ENCODE assay signal across 8 mouse cellular contexts in genomic region chr8:81342999-81343302, GRCm38 (mm10). TPM values are rescaled to one million over a fixed set of nuclear protein-coding genes. Genes with fewer than 3 reads are reported as not detected.
A peak's percentile ranks its signal among the peaks of the same experiment; 100 is the strongest.
DNase-seq lines count a peak whose midpoint lies in the region; ATAC-seq and TF ChIP-seq lines count a peak whose summit lies in the region.

No protein-coding gene starts in this region.

- H3K27me3 ChIP-seq in spleen, adult 2 months (ENCODE audit: control insufficient read depth, insufficient read depth, low read length), result no peaks in the 10 kb centered on the region
- H3K27me3 ChIP-seq in liver, embryonic 12.5 days (replicated peaks), result peaks cover 20% of the 10 kb centered on the region; the same call in 1 of the 2 replicates
- H3K27me3 ChIP-seq in stomach, postnatal 0 days (ENCODE audit: control insufficient read depth, insufficient read depth, low read length), result no peaks in the 10 kb centered on the region

- H3K4me1 ChIP-seq in spleen, adult 2 months (ENCODE audit: control insufficient read depth, insufficient read depth, insufficient read length), result peaks cover 6% of the 10 kb centered on the region; the same call in 1 of the 2 replicates
- H3K4me1 ChIP-seq in liver, embryonic 12.5 days, result peaks cover 4% of the 10 kb centered on the region; the same call in 1 of the 2 replicates
- H3K4me1 ChIP-seq in stomach, postnatal 0 days (replicated peaks; ENCODE audit: control insufficient read depth, insufficient read depth), result 0 out of 2 replicates have a peak, but pooled peaks cover 2% of the 10 kb centered on the region

- no peak for DNase-seq in cerebellum, adult 9-10 months
- DNase-seq in spleen, adult 2 months (ENCODE audit: low read depth in 1 of 2, low spot score in 2 of 2), result no peak
- no peak for DNase-seq in spleen, postnatal 4 days (ENCODE audit: low spot score in 2 of 2)
- DNase-seq in stomach, postnatal 0 days (ENCODE audit: low spot score), result no peak
- no peak for DNase-seq in thymus, postnatal 0 days (ENCODE audit: low spot score)
- DNase-seq in retina, embryonic 14.5 days (ENCODE audit: low spot score), result no peak

- peak overlapping the region; percentile 73 for H3K4me2 ChIP-seq in liver, embryonic 12.5 days
- H3K4me2 ChIP-seq in stomach, postnatal 0 days (replicated peaks; ENCODE audit: low read depth), result peak overlapping the region; percentile 92

- H3K9ac ChIP-seq in liver, embryonic 12.5 days, result no peak overlapping the region
- H3K9ac ChIP-seq in stomach, postnatal 0 days (ENCODE audit: low read length), result peak overlapping the region; percentile 53; the same call in 1 of the 2 replicates

- TF ChIP-seq CTCF in spleen, adult 2 months (IDR thresholded peaks at IDR 0.05; ENCODE audit: extremely low read depth, insufficient read depth, insufficient read length, insufficient replicate concordance), result no peak
- no peak for TF ChIP-seq CTCF in stomach, postnatal 0 days (IDR thresholded peaks at IDR 0.05; ENCODE audit: low read depth)

- no peak for TF ChIP-seq EP300 in stomach, postnatal 0 days (optimal IDR thresholded peaks at IDR 0.05)

- TF ChIP-seq POLR2A in spleen, adult 2 months (IDR thresholded peaks at IDR 0.05; ENCODE audit: low read depth, low read length), result no peak

- H3K36me3 ChIP-seq in spleen, adult 2 months (ENCODE audit: control insufficient read depth, insufficient read depth, low read length), result no peaks in the 10 kb centered on the region
- no peaks in the 10 kb centered on the region for H3K36me3 ChIP-seq in liver, embryonic 12.5 days
- no peaks in the 10 kb centered on the region for H3K36me3 ChIP-seq in stomach, postnatal 0 days (ENCODE audit: control insufficient read depth, insufficient read depth, low read length)

- WGBS in spleen, adult 2 months, result 42% methylated on average over 3 of the region's 3 CpGs
- 15% methylated on average over 2 of the region's 3 CpGs for WGBS in liver, embryonic 12.5 days (ENCODE audit: insufficient replicate concordance)
- 37% methylated on average over 3 of the region's 3 CpGs for WGBS in stomach, postnatal 0 days

- peak overlapping the region; percentile 89 for H3K27ac ChIP-seq in spleen, adult 2 months (ENCODE audit: insufficient read depth, low read length)
- no peak overlapping the region for H3K27ac ChIP-seq in liver, embryonic 12.5 days
- no peak overlapping the region for H3K27ac ChIP-seq in stomach, postnatal 0 days (replicated peaks)

- 0 out of 2 replicates have a peak, but pooled peaks have one; percentile 4 for ATAC-seq in cerebellum, adult (ENCODE audit: insufficient number of reproducible peaks, low FRiP score, low TSS enrichment)
- no peak for ATAC-seq in liver, embryonic 12.5 days
- ATAC-seq in stomach, postnatal 0 days (ENCODE audit: low FRiP score, low TSS enrichment), result no peak

- peak overlapping the region; percentile 64 for H3K4me3 ChIP-seq in spleen, adult 2 months (ENCODE audit: extremely low read depth, insufficient read depth, insufficient read length)
- H3K4me3 ChIP-seq in liver, embryonic 12.5 days, result peak overlapping the region; percentile 48
- H3K4me3 ChIP-seq in stomach, postnatal 0 days (ENCODE audit: low read depth, low read length), result peak overlapping the region; percentile 54

- no peaks in the 10 kb centered on the region for H3K9me3 ChIP-seq in liver, embryonic 12.5 days (replicated peaks)
- H3K9me3 ChIP-seq in stomach, postnatal 0 days (ENCODE audit: control insufficient read depth, low read length), result no peaks in the 10 kb centered on the region

RNA-seq across cellular contexts. Expression of gene Inpp4b, which starts 0.6 kb away (rescaled TPM):
- polyA plus RNA-seq in spleen, adult 2 months (2012; rRNA removed), result 5.1 and 5.8 TPM in 2 replicates
- 2.5 and 2.8 TPM in 2 replicates for polyA plus RNA-seq in liver, embryonic 12.5 days (2016; fragmentation: Nextera tagmentation; extraction: Ambion mirVana)
- polyA plus RNA-seq in stomach, postnatal 0 days (2015; fragmentation: Nextera tagmentation; extraction: Ambion mirVana), result 3.2 and 3.5 TPM in 2 replicates
- 46.0 and 49.9 TPM in 2 replicates for polyA plus RNA-seq in thymus, postnatal 0 days (2015; fragmentation: Nextera tagmentation; extraction: Ambion mirVana)
